Mouse (Mus musculus): ENCODE results near the gene Epha8. TPM values are rescaled to one million over a fixed set of nuclear protein-coding genes. Genes with fewer than 3 reads are reported as not detected.

Gene Epha8
- total RNA-seq, 2 experiments from 2014 or later: 2.0 to 2.1 TPM

GRCm38 (mm10) chr4:136904767-136905539 lies 51.7 kb downstream of the Epha8 start:
- no peak for DNase-seq

- no peak for DNase-seq
Observed at GRCm38 (mm10) chr4:136899154-136899553, 57.5 kb downstream of the Epha8 start.

- no peak for DNase-seq
Observed at GRCm38 (mm10) chr4:136898637-136899036, 58.0 kb downstream of the Epha8 start, which contains the start of gene C1qa. TSS of gene C1qa (minus strand) at chr4:136898803.

GRCm38 (mm10) chr4:136898084-136898598 lies 58.5 kb downstream of the Epha8 start:
- DNase-seq: no peak

GRCm38 (mm10) chr4:136896461-136896860 lies 60.2 kb downstream of the Epha8 start:
- DNase-seq: no peak

- DNase-seq: no peak
Observed at GRCm38 (mm10) chr4:136895861-136896260, 60.8 kb downstream of the Epha8 start.

- DNase-seq: no peak
Observed at GRCm38 (mm10) chr4:136894821-136895220, 61.8 kb downstream of the Epha8 start.

- peak; percentile 56 to 63 for DNase-seq
Observed at GRCm38 (mm10) chr4:136893691-136894543, 62.7 kb downstream of the Epha8 start.

GRCm38 (mm10) chr4:136892811-136893210 lies 63.8 kb downstream of the Epha8 start, which contains the start of gene C1qc:
TSS of gene C1qc (minus strand) at chr4:136893065.
- no peak for DNase-seq

- no peak for DNase-seq
Observed at GRCm38 (mm10) chr4:136892371-136892770, 64.2 kb downstream of the Epha8 start.

- no peak for DNase-seq
Observed at GRCm38 (mm10) chr4:136891115-136891514, 65.5 kb downstream of the Epha8 start.

- no peak for DNase-seq
Observed at GRCm38 (mm10) chr4:136889981-136890380, 66.6 kb downstream of the Epha8 start.

- DNase-seq: no peak
Observed at GRCm38 (mm10) chr4:136887714-136888113, 68.9 kb downstream of the Epha8 start.

GRCm38 (mm10) chr4:136886101-136886500 lies 70.5 kb downstream of the Epha8 start, which contains the start of gene C1qb:
TSS of gene C1qb (minus strand) at chr4:136886187.
- DNase-seq: no peak

Other genes starting within 250 kb of the Epha8 start
- 10 to 100 TPM; 24.5 to 26.2 TPM for gene Ephb2, start 120.8 kb downstream of the Epha8 start, total RNA-seq (2021)
- gene C1qb, start 70.6 kb downstream of the Epha8 start, total RNA-seq (2021): 10 to 100 TPM; 47.8 to 51.2 TPM
- gene C1qc, start 63.8 kb downstream of the Epha8 start, total RNA-seq (2021): 10 to 100 TPM; 36.1 to 37.7 TPM
- 10 to 100 TPM; 48.9 to 50.7 TPM for gene C1qa, start 58.0 kb downstream of the Epha8 start, total RNA-seq (2021)
- gene Zbtb40, start 92.0 kb upstream of the Epha8 start, total RNA-seq (2021): 10 to 100 TPM; 11.9 to 17.5 TPM

All from layer of hippocampus, postnatal 36 days (tissue).